Mouse (Mus musculus): ENCODE measurements around the gene Emc7. TPM values are rescaled to one million over a fixed set of nuclear protein-coding genes. Genes with fewer than 3 reads are reported as not detected.
"Not testable (repeated sequence)": the region's sequence is repeated elsewhere in the genome, so short reads cannot be mapped to it uniquely, and the experiment has no call there.

The Emc7 gene
- polyA plus RNA-seq, 1 experiment: 2.7 TPM

DNA sequence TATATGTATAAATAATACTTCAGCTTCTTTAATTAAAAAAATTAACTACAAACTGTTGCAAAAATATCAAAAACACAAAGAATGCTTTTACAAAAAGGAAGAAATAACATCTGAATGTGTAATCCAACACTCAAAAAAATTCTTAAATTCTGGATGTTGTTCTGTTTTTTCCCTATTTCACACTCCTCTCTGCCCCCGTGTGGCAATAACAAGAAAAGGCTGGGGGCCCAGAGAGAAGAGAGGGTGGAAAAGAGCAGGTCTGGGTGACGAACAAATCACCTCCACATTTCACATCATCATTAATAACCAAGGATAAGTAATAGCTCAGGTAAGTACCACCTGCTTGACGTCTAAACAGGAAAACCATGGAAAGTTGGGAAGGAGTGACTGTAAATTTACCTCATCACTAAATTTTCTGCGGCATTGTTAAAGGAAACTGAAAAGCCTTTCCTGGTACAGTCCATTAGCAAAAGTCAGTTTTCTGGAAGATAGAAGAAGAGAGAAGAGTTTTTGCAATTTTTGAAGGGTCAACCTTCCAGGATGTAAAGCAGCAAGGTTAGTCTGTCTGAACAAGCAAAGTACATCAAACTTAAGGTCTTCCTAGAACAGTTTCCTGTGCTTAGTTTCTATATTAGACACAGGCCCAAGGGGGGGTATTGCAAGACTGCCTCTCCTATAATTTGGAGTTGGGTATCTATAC is 5.0 kb upstream of the Emc7 start:
- Histone ChIP-seq H3K4me3 (ENCODE audit: low read depth, low read length) (no peak overlapping the region), H3K36me3 (ENCODE audit: control insufficient read depth, insufficient read depth, low read length) (no peaks in the 10 kb centered on the region), H3K27ac (ENCODE audit: insufficient read depth, low read depth, low read length) (no peak overlapping the region), H3K27me3 (ENCODE audit: control insufficient read depth, insufficient read depth, low read length) (no peaks in the 10 kb centered on the region), H3K4me1 (ENCODE audit: control insufficient read depth, insufficient read depth, insufficient read length, low read length) (no peaks in the 10 kb centered on the region)
- WGBS: 31% methylated on average over 4 of the region's 4 CpGs
- TF ChIP-seq POLR2A (IDR thresholded peaks at IDR 0.05; ENCODE audit: low read depth, low read length): no peak
- peak; percentile 29; the same call in 1 of the 2 replicates for TF ChIP-seq CTCF (IDR thresholded peaks at IDR 0.05; ENCODE audit: extremely low read depth, insufficient read length, insufficient replicate concordance, low read depth, low read length)

- H3K36me3 ChIP-seq (ENCODE audit: control insufficient read depth, insufficient read depth, low read length); H3K4me1 ChIP-seq (ENCODE audit: control insufficient read depth, insufficient read depth, insufficient read length, low read length); H3K27me3 ChIP-seq (ENCODE audit: control insufficient read depth, insufficient read depth, low read length); H3K4me3 ChIP-seq (ENCODE audit: low read depth, low read length); H3K27ac ChIP-seq (ENCODE audit: insufficient read depth, low read depth, low read length): not testable (repeated sequence)
These were observed 2.3 kb upstream of the Emc7 start for GRCm38 (mm10) chr2:112452513-112452912.

- peak overlapping the region; percentile 97 for H3K4me3 ChIP-seq (ENCODE audit: low read depth, low read length)
- H3K27me3 ChIP-seq (ENCODE audit: control insufficient read depth, insufficient read depth, low read length): no peaks in the 10 kb centered on the region
- H3K36me3 ChIP-seq (ENCODE audit: control insufficient read depth, insufficient read depth, low read length): no peaks in the 10 kb centered on the region
- TF ChIP-seq POLR2A (IDR thresholded peaks at IDR 0.05; ENCODE audit: low read depth, low read length) (no peak), CTCF (IDR thresholded peaks at IDR 0.05; ENCODE audit: extremely low read depth, insufficient read length, insufficient replicate concordance, low read depth, low read length) (no peak)
- 29% methylated on average over 17 of the region's 17 CpGs for WGBS
- peak overlapping the region; percentile 45 for H3K27ac ChIP-seq (ENCODE audit: insufficient read depth, low read depth, low read length)
- no peaks in the 10 kb centered on the region for H3K4me1 ChIP-seq (ENCODE audit: control insufficient read depth, insufficient read depth, insufficient read length, low read length)
These were observed 504 bp upstream of the Emc7 start for GRCm38 (mm10) chr2:112454125-112454861.

DNA sequence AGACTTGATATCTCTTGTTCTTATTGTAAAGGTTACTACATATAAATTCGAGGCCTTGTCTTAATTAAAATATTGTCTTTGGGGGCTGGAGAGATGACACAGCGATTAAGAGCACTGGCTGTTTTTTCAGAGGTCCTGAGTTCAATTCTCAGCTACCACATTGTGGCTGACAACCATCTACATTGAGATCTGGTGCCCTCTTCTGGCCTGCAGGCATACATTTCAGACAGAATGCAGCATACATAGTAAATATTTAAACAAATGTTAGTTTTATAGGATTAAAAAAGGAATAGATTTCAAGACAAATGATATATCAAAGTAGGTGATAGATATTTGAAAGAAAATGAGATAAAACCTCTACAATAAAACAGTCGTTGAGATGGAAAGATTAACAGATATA is 5.8 kb downstream of the Emc7 start:
- H3K27ac ChIP-seq (ENCODE audit: insufficient read depth, low read depth, low read length): no peak overlapping the region
- TF ChIP-seq CTCF (IDR thresholded peaks at IDR 0.05; ENCODE audit: extremely low read depth, insufficient read length, insufficient replicate concordance, low read depth, low read length) (no peak), POLR2A (IDR thresholded peaks at IDR 0.05; ENCODE audit: low read depth, low read length) (no peak)
- no peaks in the 10 kb centered on the region for H3K27me3 ChIP-seq (ENCODE audit: control insufficient read depth, insufficient read depth, low read length)
- no peak overlapping the region for H3K4me3 ChIP-seq (ENCODE audit: low read depth, low read length)
- H3K36me3 ChIP-seq (ENCODE audit: control insufficient read depth, insufficient read depth, low read length): peaks cover 23% of the 10 kb centered on the region
- WGBS: 90% methylated on average over 3 of the region's 3 CpGs
- no peaks in the 10 kb centered on the region for H3K4me1 ChIP-seq (ENCODE audit: control insufficient read depth, insufficient read depth, insufficient read length, low read length)

- Histone ChIP-seq H3K27me3 (ENCODE audit: control insufficient read depth, insufficient read depth, low read length) (no peaks in the 10 kb centered on the region), H3K4me3 (ENCODE audit: low read depth, low read length) (no peak overlapping the region), H3K4me1 (ENCODE audit: control insufficient read depth, insufficient read depth, insufficient read length, low read length) (no peaks in the 10 kb centered on the region), H3K27ac (ENCODE audit: insufficient read depth, low read depth, low read length) (no peak overlapping the region), H3K36me3 (ENCODE audit: control insufficient read depth, insufficient read depth, low read length) (peaks cover 24% of the 10 kb centered on the region)
- TF ChIP-seq POLR2A (IDR thresholded peaks at IDR 0.05; ENCODE audit: low read depth, low read length): no peak
These were observed 14.7 kb downstream of the Emc7 start for GRCm38 (mm10) chr2:112469542-112469941.

DNA sequence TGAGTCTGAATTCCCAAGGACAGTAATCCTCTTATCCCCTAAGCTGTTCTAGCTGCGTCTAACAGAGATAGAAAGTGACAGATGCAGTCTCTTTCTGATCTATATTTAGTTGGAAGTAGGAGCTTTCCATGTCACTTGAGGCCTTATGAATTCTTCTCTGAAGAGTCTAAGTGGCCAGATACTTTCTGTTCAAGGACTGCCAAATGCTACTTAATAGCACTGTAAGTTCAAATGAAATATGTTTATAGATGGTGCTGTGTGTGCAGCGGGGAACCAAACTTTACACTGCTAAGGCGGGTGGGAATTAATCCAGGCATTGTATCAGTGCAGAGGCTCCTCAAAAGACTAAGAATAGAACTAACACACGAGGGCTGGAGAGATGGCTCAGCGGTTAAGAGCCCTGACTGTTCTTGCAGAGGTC is 16.2 kb downstream of the Emc7 start:
- H3K4me1 ChIP-seq (ENCODE audit: control insufficient read depth, insufficient read depth, insufficient read length, low read length): no peaks in the 10 kb centered on the region

DNA sequence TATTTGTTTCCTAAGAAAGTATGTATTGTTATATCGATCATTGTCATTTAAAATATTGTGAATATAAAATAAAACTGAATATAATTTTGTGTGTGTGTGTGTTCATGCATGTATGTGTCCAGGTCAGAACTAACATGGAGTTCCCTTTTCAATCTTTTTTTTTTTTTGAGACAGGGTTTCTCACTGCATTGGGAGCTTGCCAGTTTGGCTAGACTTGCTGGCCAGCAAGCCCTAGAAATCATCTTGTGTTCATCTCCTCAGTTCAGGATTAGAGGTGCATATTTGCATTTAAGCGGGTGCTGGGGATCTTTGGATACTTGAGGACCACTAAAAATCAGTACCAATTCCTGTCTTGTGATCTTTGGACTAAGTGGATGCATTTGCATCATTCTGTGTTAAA is 17.3 kb downstream of the Emc7 start:
- TF ChIP-seq POLR2A (IDR thresholded peaks at IDR 0.05; ENCODE audit: low read depth, low read length) (no peak), CTCF (IDR thresholded peaks at IDR 0.05; ENCODE audit: extremely low read depth, insufficient read length, insufficient replicate concordance, low read depth, low read length) (no peak)
- Histone ChIP-seq H3K27ac (ENCODE audit: insufficient read depth, low read depth, low read length) (no peak overlapping the region), H3K36me3 (ENCODE audit: control insufficient read depth, insufficient read depth, low read length) (peaks cover 16% of the 10 kb centered on the region), H3K4me1 (ENCODE audit: control insufficient read depth, insufficient read depth, insufficient read length, low read length) (no peaks in the 10 kb centered on the region), H3K27me3 (ENCODE audit: control insufficient read depth, insufficient read depth, low read length) (no peaks in the 10 kb centered on the region), H3K4me3 (ENCODE audit: low read depth, low read length) (no peak overlapping the region)
- WGBS: 92% methylated on average over 2 of the region's 2 CpGs

More for the DNA sequence above, 16.2 kb downstream of the Emc7 start:
- WGBS: 70% methylated on average over 5 of the region's 5 CpGs
- Histone ChIP-seq H3K4me3 (ENCODE audit: low read depth, low read length) (no peak overlapping the region), H3K36me3 (ENCODE audit: control insufficient read depth, insufficient read depth, low read length) (peaks cover 22% of the 10 kb centered on the region), H3K27ac (ENCODE audit: insufficient read depth, low read depth, low read length) (no peak overlapping the region), H3K27me3 (ENCODE audit: control insufficient read depth, insufficient read depth, low read length) (no peaks in the 10 kb centered on the region)
- no peak for TF ChIP-seq CTCF (IDR thresholded peaks at IDR 0.05; ENCODE audit: extremely low read depth, insufficient read length, insufficient replicate concordance, low read depth, low read length)
